Mouse (Mus musculus): Measurements from ENCODE around the gene Map3k21. TPM values are rescaled to one million over a fixed set of nuclear protein-coding genes. Genes with fewer than 3 reads are reported as not detected.
A peak's percentile ranks its signal among the peaks of the same experiment; 100 is the strongest.

Map3k21 gene
- polyA plus RNA-seq, 1 experiment from 2014 or later: 0.64 TPM

DNA sequence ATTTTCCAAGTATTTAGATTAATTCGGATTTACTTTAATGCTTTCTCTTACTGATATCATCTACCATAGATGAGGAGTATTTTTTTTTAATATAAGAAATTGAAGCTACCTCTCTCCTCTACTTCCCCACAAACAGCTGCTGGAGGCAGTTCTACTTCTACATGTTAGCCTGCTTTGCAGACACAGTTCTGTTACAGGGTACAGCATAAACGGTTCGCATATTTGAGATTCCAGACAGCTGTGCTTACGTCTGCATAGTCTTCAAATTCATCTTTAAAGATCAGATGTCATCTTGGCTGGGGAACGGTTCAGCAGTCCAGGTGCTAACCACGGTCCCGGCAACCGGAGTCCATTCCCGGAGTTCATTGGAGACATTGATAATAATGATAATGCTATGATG is 83.4 kb downstream of the Map3k21 start:
- H3K4me2 ChIP-seq (ENCODE audit: low read depth, low read length): no peak overlapping the region
- peak; percentile 72 for DNase-seq (ENCODE audit: low spot score)
- H3K27me3 ChIP-seq (replicated peaks; ENCODE audit: control insufficient read depth, insufficient read depth, low read length): peaks cover 22% of the 10 kb centered on the region; the same call in 1 of the 2 replicates
- WGBS: 30% methylated on average over 9 of the region's 9 CpGs
- no peak for ATAC-seq (ENCODE audit: low read depth)
- peaks cover 20% of the 10 kb centered on the region; the same call in 1 of the 2 replicates for H3K4me1 ChIP-seq (ENCODE audit: control insufficient read depth, insufficient read depth, low read length)
- no peaks in the 10 kb centered on the region for H3K36me3 ChIP-seq (ENCODE audit: control insufficient read depth, insufficient read depth, low read length)
- H3K9me3 ChIP-seq (ENCODE audit: control insufficient read depth, low read length): no peaks in the 10 kb centered on the region
- no peak overlapping the region for H3K9ac ChIP-seq (ENCODE audit: low read depth, low read length)
- H3K27ac ChIP-seq (replicated peaks; ENCODE audit: low read depth, low read length): no peak overlapping the region
- no peak overlapping the region for H3K4me3 ChIP-seq (ENCODE audit: low read depth, low read length)

DNA sequence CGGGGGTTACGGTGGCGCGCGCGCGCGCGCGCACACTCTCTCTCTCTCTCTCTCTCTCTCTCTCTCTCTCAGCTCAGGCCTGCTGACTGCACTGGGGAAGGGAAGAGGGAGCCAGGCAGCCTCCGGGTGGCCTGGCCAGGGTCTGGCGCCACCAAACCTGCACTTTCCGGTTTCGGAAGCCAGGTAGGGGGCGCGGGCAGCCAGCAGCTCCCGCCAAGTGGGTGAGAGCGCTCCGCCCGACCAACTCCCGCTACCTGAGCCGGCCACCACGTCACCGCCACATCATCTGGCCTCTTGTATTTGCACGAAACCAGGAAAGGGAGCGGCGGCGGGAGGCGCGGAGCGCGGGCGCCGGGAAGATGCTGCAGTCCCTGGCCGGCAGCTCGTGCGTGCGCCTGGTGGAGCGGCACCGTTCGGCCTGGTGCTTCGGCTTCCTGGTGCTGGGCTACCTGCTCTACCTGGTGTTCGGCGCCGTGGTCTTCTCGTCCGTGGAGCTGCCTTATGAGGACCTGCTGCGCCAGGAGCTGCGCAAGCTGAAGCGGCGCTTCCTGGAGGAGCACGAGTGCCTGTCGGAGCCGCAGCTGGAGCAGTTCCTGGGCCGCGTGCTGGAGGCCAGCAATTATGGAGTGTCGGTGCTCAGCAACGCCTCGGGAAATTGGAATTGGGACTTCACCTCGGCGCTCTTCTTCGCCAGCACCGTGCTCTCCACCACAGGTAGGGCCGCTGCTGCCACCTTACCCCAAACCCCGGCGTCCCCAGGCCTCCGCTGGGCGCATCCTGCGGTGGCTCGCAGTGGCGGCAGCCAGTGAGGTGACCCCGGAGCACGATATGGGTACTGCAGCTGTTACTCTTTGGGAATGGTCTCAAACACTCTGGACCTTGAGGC is 85.1 kb downstream of the Map3k21 start, which contains the start of gene Kcnk1:
Gene Kcnk1 (plus strand): TSS at position 70 of the 886 bp plus-strand sequence.
- peaks cover 20% of the 10 kb centered on the region for H3K4me1 ChIP-seq (ENCODE audit: control insufficient read depth, insufficient read depth, low read length)
- H3K27ac ChIP-seq (replicated peaks; ENCODE audit: low read depth, low read length): peak within 1 kb of the TSS; percentile 61
- no peaks in the 10 kb centered on the region for H3K9me3 ChIP-seq (ENCODE audit: control insufficient read depth, low read length)
- H3K9ac ChIP-seq (ENCODE audit: low read depth, low read length): peak within 1 kb of the TSS; percentile 75
- peak within 1 kb of the TSS; percentile 63 for H3K4me3 ChIP-seq (ENCODE audit: low read depth, low read length)
- WGBS: 1% methylated on average over 39 of the region's 73 CpGs
- no peaks in the 10 kb centered on the region for H3K36me3 ChIP-seq (ENCODE audit: control insufficient read depth, insufficient read depth, low read length)
- peak within 1 kb of the TSS; percentile 90 for H3K4me2 ChIP-seq (ENCODE audit: low read depth, low read length)
- peak; percentile 82 for DNase-seq (ENCODE audit: low spot score)
- ATAC-seq (ENCODE audit: low read depth): peak; percentile 81
- H3K27me3 ChIP-seq (replicated peaks; ENCODE audit: control insufficient read depth, insufficient read depth, low read length): peaks cover 22% of the 10 kb centered on the region; the same call in 1 of the 2 replicates

DNA sequence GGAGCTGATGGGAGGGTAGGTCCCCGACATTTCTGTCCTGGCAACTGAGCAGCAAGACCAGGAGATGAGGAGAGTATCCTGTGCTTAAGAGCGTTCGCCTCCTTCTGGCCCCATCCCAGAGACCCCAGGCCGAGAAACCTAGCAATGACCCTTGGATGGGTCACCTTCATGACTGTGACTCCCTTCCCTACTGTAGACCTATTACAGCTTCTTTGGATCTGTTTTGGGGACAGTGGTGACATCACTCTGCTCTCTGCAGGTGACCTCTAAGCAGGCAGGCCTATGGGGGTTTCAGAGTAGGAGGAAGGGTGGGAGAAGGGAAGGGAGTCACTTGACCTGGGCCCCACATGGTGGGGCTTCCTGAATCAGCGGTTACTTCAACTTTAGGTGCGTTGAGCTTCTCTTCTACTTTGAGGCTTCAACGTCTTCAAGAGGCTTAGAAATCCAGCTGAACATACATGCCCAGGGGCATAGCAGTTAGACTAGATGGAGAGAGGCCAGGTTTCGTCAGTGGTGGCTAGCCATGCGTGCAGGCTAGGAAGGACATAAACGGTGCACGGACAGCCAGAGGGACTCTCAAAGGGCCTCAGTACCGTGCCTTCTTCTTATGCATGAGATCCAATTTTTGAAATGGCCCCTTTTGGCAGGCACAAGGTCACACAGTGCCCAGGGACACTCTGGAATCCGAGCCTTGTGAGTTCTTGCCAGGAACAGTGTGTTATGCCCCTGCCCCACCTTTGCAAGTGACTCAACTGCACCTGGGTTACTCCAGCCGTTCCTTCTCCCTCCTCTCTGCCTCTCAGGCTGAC is 86.0 kb downstream of the Map3k21 start:
- Histone ChIP-seq H3K9me3 (ENCODE audit: control insufficient read depth, low read length) (no peaks in the 10 kb centered on the region), H3K36me3 (ENCODE audit: control insufficient read depth, insufficient read depth, low read length) (no peaks in the 10 kb centered on the region), H3K27ac (replicated peaks; ENCODE audit: low read depth, low read length) (peak overlapping the region; percentile 9), H3K4me2 (ENCODE audit: low read depth, low read length) (peak overlapping the region; percentile 90), H3K4me3 (ENCODE audit: low read depth, low read length) (peak overlapping the region; percentile 63), H3K9ac (ENCODE audit: low read depth, low read length) (peak overlapping the region; percentile 75), H3K27me3 (replicated peaks; ENCODE audit: control insufficient read depth, insufficient read depth, low read length) (peaks cover 22% of the 10 kb centered on the region; the same call in 1 of the 2 replicates), H3K4me1 (ENCODE audit: control insufficient read depth, insufficient read depth, low read length) (peaks cover 20% of the 10 kb centered on the region)
- ATAC-seq (ENCODE audit: low read depth) (no peak), DNase-seq (ENCODE audit: low spot score) (peak; percentile 19)
- WGBS: 16% methylated on average over 14 of the region's 14 CpGs

DNA sequence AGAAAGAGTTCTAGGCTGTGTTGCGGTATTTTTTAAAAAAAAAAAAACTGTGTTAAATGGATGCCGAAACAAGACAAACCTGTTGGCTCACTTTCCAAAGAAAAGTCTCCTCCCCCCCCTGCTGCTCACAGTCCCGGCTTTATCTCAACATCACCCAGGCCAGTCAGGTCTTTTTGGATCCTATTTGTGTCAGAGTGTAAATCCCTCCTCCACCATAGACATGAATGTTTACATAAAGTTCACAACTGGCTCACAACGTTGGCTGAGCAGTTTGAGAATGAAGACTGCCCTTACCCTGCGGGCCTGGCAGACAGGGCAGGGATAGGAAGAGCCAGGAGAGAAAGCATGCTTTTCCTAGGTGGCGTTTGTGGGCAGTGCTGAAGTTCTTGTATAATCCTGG is 86.7 kb downstream of the Map3k21 start:
- Histone ChIP-seq H3K4me2 (ENCODE audit: low read depth, low read length) (peak overlapping the region; percentile 90), H3K27ac (replicated peaks; ENCODE audit: low read depth, low read length) (no peak overlapping the region; the same call in 1 of the 2 replicates), H3K4me3 (ENCODE audit: low read depth, low read length) (peak overlapping the region; percentile 63), H3K9me3 (ENCODE audit: control insufficient read depth, low read length) (no peaks in the 10 kb centered on the region), H3K9ac (ENCODE audit: low read depth, low read length) (no peak overlapping the region), H3K27me3 (replicated peaks; ENCODE audit: control insufficient read depth, insufficient read depth, low read length) (peaks cover 21% of the 10 kb centered on the region; the same call in 1 of the 2 replicates), H3K4me1 (ENCODE audit: control insufficient read depth, insufficient read depth, low read length) (peaks cover 20% of the 10 kb centered on the region), H3K36me3 (ENCODE audit: control insufficient read depth, insufficient read depth, low read length) (no peaks in the 10 kb centered on the region)
- 22% methylated on average over 6 of the region's 6 CpGs for WGBS
- DNase-seq (ENCODE audit: low spot score): peak; percentile 66
- no peak for ATAC-seq (ENCODE audit: low read depth)

Other genes with a start within 250 kb of the Map3k21 start
- gene Map10, start 240.6 kb upstream of the Map3k21 start, polyA plus RNA-seq (2014; fragmentation: Nextera tagmentation; extraction: Ambion mirVana): 6.7 and 7.8 TPM in 2 replicates
- 38.5 and 39.5 TPM in 2 replicates for gene Ntpcr, start 180.5 kb upstream of the Map3k21 start, polyA plus RNA-seq (2014; fragmentation: Nextera tagmentation; extraction: Ambion mirVana)
- 0.43 and 0.60 TPM in 2 replicates for gene Pcnx2, start 12.1 kb upstream of the Map3k21 start, polyA plus RNA-seq (2014; fragmentation: Nextera tagmentation; extraction: Ambion mirVana)
- 25.1 and 27.3 TPM in 2 replicates for gene Kcnk1, start 84.7 kb downstream of the Map3k21 start, polyA plus RNA-seq (2014; fragmentation: Nextera tagmentation; extraction: Ambion mirVana)